Mouse (Mus musculus): ENCODE measurements around the gene Car1.

GRCm38 (mm10) chr3:14828896-14829295 lies 20.7 kb upstream of the Car1 start:
- TF ChIP-seq POLR2A (IDR thresholded peaks at IDR 0.05; ENCODE audit: control insufficient read depth in 1 of 2, insufficient read depth in 1 of 2, low read depth in 1 of 2, low read length in 2 of 2, poor library complexity in 1 of 2) (no peak), E2F4 (IDR thresholded peaks at IDR 0.05; ENCODE audit: borderline replicate concordance, low read depth, low read length) (no peak), TCF12 (IDR thresholded peaks at IDR 0.05; ENCODE audit: low read depth, low read length) (no peak), HCFC1 (IDR thresholded peaks at IDR 0.05; ENCODE audit: low read depth, low read length) (no peak), TBP (IDR thresholded peaks at IDR 0.05; ENCODE audit: low read depth, low read length) (no peak), EP300 (IDR thresholded peaks at IDR 0.05; ENCODE audit: low read depth in 1 of 2, low read length in 2 of 2) (no peak), MAX (IDR thresholded peaks at IDR 0.05; ENCODE audit: low read length) (no peak), JUND (IDR thresholded peaks at IDR 0.05; ENCODE audit: low read depth, low read length) (no peak), POLR2AphosphoS2 (IDR thresholded peaks at IDR 0.05; ENCODE audit: low read length) (no peak), MAFK (IDR thresholded peaks at IDR 0.05; ENCODE audit: borderline replicate concordance, low read depth, low read length) (no peak), CTCF (IDR thresholded peaks at IDR 0.05 in 2 of 3, conservative IDR thresholded peaks at IDR 0.05 in 1 of 3; ENCODE audit: control insufficient read depth in 1 of 3, insufficient read depth in 1 of 3, low read depth in 2 of 3, low read length in 3 of 3, poor library complexity in 1 of 3, severe bottlenecking in 1 of 3) (no peak), MYB (IDR thresholded peaks at IDR 0.05; ENCODE audit: low read depth, low read length) (no peak), RAD21 (IDR thresholded peaks at IDR 0.05; ENCODE audit: low read depth, low read length) (no peak), MYC (IDR thresholded peaks at IDR 0.05; ENCODE audit: low read depth, low read length) (no peak)
